Mouse (Mus musculus): Measurements from ENCODE around the gene Bap1. TPM values are rescaled to one million over a fixed set of nuclear protein-coding genes. Genes with fewer than 3 reads are reported as not detected.
A peak's percentile ranks its signal among the peaks of the same experiment; 100 is the strongest.

Bap1 gene
- polyA plus RNA-seq, 1 experiment from 2014 or later = 93.3 TPM

- H3K4me2 ChIP-seq (replicated peaks) = no peak overlapping the region
- H3K9me3 ChIP-seq (ENCODE audit: control insufficient read depth, low read length) = no peaks in the 10 kb centered on the region
- no peak overlapping the region for H3K27ac ChIP-seq
- no peaks in the 10 kb centered on the region for H3K27me3 ChIP-seq (ENCODE audit: control insufficient read depth, insufficient read depth, low read length)
- ATAC-seq (ENCODE audit: low FRiP score) = no peak
- no peak overlapping the region for H3K9ac ChIP-seq
- no peak for DNase-seq (ENCODE audit: low spot score)
- H3K4me1 ChIP-seq (replicated peaks; ENCODE audit: control insufficient read depth, insufficient read depth, low read length) = peaks cover 6% of the 10 kb centered on the region; the same call in 1 of the 2 replicates
- 93% methylated on average over 6 of the region's 6 CpGs for WGBS
- H3K36me3 ChIP-seq (replicated peaks; ENCODE audit: control insufficient read depth, insufficient read depth) = no peaks in the 10 kb centered on the region
- no peak overlapping the region for H3K4me3 ChIP-seq (replicated peaks; ENCODE audit: low read length)
Measured at GRCm38 (mm10) chr14:31211854-31212253, 39.4 kb upstream of the Bap1 start.

GRCm38 (mm10) chr14:31212499-31212898, 38.8 kb upstream of the Bap1 start:
- DNase-seq (ENCODE audit: low spot score) (no peak), ATAC-seq (ENCODE audit: low FRiP score) (no peak)

GRCm38 (mm10) chr14:31213868-31214267, 37.4 kb upstream of the Bap1 start:
- H3K27ac ChIP-seq = no peak overlapping the region
- no peak overlapping the region for H3K9ac ChIP-seq
- no peaks in the 10 kb centered on the region for H3K36me3 ChIP-seq (replicated peaks; ENCODE audit: control insufficient read depth, insufficient read depth)
- H3K9me3 ChIP-seq (ENCODE audit: control insufficient read depth, low read length) = no peaks in the 10 kb centered on the region
- DNase-seq (ENCODE audit: low spot score) (no peak), ATAC-seq (ENCODE audit: low FRiP score) (no peak)
- H3K27me3 ChIP-seq (ENCODE audit: control insufficient read depth, insufficient read depth, low read length) = no peaks in the 10 kb centered on the region
- 77% methylated on average over 8 of the region's 8 CpGs for WGBS
- H3K4me2 ChIP-seq (replicated peaks) = no peak overlapping the region
- peaks cover 14% of the 10 kb centered on the region for H3K4me1 ChIP-seq (replicated peaks; ENCODE audit: control insufficient read depth, insufficient read depth, low read length)
- no peak overlapping the region for H3K4me3 ChIP-seq (replicated peaks; ENCODE audit: low read length)

More at GRCm38 (mm10) chr14:31212499-31212898, 38.8 kb upstream of the Bap1 start:
- Histone ChIP-seq H3K4me3 (replicated peaks; ENCODE audit: low read length) (no peak overlapping the region), H3K27me3 (ENCODE audit: control insufficient read depth, insufficient read depth, low read length) (no peaks in the 10 kb centered on the region), H3K4me2 (replicated peaks) (no peak overlapping the region), H3K4me1 (replicated peaks; ENCODE audit: control insufficient read depth, insufficient read depth, low read length) (peaks cover 9% of the 10 kb centered on the region), H3K36me3 (replicated peaks; ENCODE audit: control insufficient read depth, insufficient read depth) (no peaks in the 10 kb centered on the region), H3K27ac (no peak overlapping the region), H3K9ac (no peak overlapping the region), H3K9me3 (ENCODE audit: control insufficient read depth, low read length) (no peaks in the 10 kb centered on the region)
- 91% methylated on average over 3 of the region's 3 CpGs for WGBS

- Histone ChIP-seq H3K27ac (no peak overlapping the region), H3K4me1 (replicated peaks; ENCODE audit: control insufficient read depth, insufficient read depth, low read length) (peaks cover 14% of the 10 kb centered on the region), H3K4me2 (replicated peaks) (no peak overlapping the region), H3K4me3 (replicated peaks; ENCODE audit: low read length) (no peak overlapping the region), H3K36me3 (replicated peaks; ENCODE audit: control insufficient read depth, insufficient read depth) (no peaks in the 10 kb centered on the region), H3K9ac (no peak overlapping the region), H3K9me3 (ENCODE audit: control insufficient read depth, low read length) (no peaks in the 10 kb centered on the region), H3K27me3 (ENCODE audit: control insufficient read depth, insufficient read depth, low read length) (no peaks in the 10 kb centered on the region)
- 96% methylated on average over 3 of the region's 3 CpGs for WGBS
- ATAC-seq (ENCODE audit: low FRiP score) (no peak), DNase-seq (ENCODE audit: low spot score) (no peak)
Measured at GRCm38 (mm10) chr14:31214684-31215083, 36.6 kb upstream of the Bap1 start.

- H3K27ac ChIP-seq = no peak overlapping the region
- no peaks in the 10 kb centered on the region for H3K9me3 ChIP-seq (ENCODE audit: control insufficient read depth, low read length)
- no peaks in the 10 kb centered on the region for H3K27me3 ChIP-seq (ENCODE audit: control insufficient read depth, insufficient read depth, low read length)
- ATAC-seq (ENCODE audit: low FRiP score) (peak; percentile 73), DNase-seq (ENCODE audit: low spot score) (peak; percentile 83)
- H3K9ac ChIP-seq = peak overlapping the region; percentile 28; the same call in 1 of the 2 replicates
- 32% methylated on average over 15 of the region's 15 CpGs for WGBS
- no peak overlapping the region for H3K4me3 ChIP-seq (replicated peaks; ENCODE audit: low read length)
- H3K36me3 ChIP-seq (replicated peaks; ENCODE audit: control insufficient read depth, insufficient read depth) = no peaks in the 10 kb centered on the region
- H3K4me1 ChIP-seq (replicated peaks; ENCODE audit: control insufficient read depth, insufficient read depth, low read length) = peaks cover 14% of the 10 kb centered on the region
- 0 out of 2 replicates have a peak overlapping the region, but pooled peaks have one; percentile 6 for H3K4me2 ChIP-seq (replicated peaks)
Measured at GRCm38 (mm10) chr14:31215157-31216002, 35.9 kb upstream of the Bap1 start.

GRCm38 (mm10) chr14:31216846-31217245, 34.4 kb upstream of the Bap1 start, which contains the start of gene Nisch:
Gene Nisch, minus strand, starts transcription at chr14:31216946.
- H3K4me2 ChIP-seq (replicated peaks) = 0 out of 2 replicates have a peak within 1 kb of the TSS, but pooled peaks have one; percentile 6
- DNase-seq (ENCODE audit: low spot score) = no peak
- H3K4me3 ChIP-seq (replicated peaks; ENCODE audit: low read length) = no peak within 1 kb of the TSS
- 61% methylated on average over 2 of the region's 2 CpGs for WGBS
- H3K36me3 ChIP-seq (replicated peaks; ENCODE audit: control insufficient read depth, insufficient read depth) = no peaks in the 10 kb centered on the region
- 0 out of 2 replicates have a peak within 1 kb of the TSS, but pooled peaks have one; percentile 11 for H3K27ac ChIP-seq
- no peak for ATAC-seq (ENCODE audit: low FRiP score)
- peak within 1 kb of the TSS; percentile 37; the same call in 1 of the 2 replicates for H3K9ac ChIP-seq
- peaks cover 14% of the 10 kb centered on the region for H3K4me1 ChIP-seq (replicated peaks; ENCODE audit: control insufficient read depth, insufficient read depth, low read length)
- no peaks in the 10 kb centered on the region for H3K9me3 ChIP-seq (ENCODE audit: control insufficient read depth, low read length)
- H3K27me3 ChIP-seq (ENCODE audit: control insufficient read depth, insufficient read depth, low read length) = no peaks in the 10 kb centered on the region

GRCm38 (mm10) chr14:31217666-31218065, 33.6 kb upstream of the Bap1 start, which contains the start of gene Sema3g:
Gene Sema3g, plus strand, starts transcription at chr14:31217860.
- WGBS = 5% methylated on average over 11 of the region's 11 CpGs
- 0 out of 2 replicates have a peak, but pooled peaks have one; percentile 29 for ATAC-seq (ENCODE audit: low FRiP score)
- H3K27ac ChIP-seq = 0 out of 2 replicates have a peak within 1 kb of the TSS, but pooled peaks have one; percentile 11
- H3K36me3 ChIP-seq (replicated peaks; ENCODE audit: control insufficient read depth, insufficient read depth) = no peaks in the 10 kb centered on the region
- no peak within 1 kb of the TSS for H3K4me3 ChIP-seq (replicated peaks; ENCODE audit: low read length)
- 0 out of 2 replicates have a peak within 1 kb of the TSS, but pooled peaks have one; percentile 5 for H3K4me2 ChIP-seq (replicated peaks)
- DNase-seq (ENCODE audit: low spot score) = peak; percentile 38
- H3K4me1 ChIP-seq (replicated peaks; ENCODE audit: control insufficient read depth, insufficient read depth, low read length) = peaks cover 14% of the 10 kb centered on the region
- no peaks in the 10 kb centered on the region for H3K27me3 ChIP-seq (ENCODE audit: control insufficient read depth, insufficient read depth, low read length)
- peak within 1 kb of the TSS; percentile 37; the same call in 1 of the 2 replicates for H3K9ac ChIP-seq
- no peaks in the 10 kb centered on the region for H3K9me3 ChIP-seq (ENCODE audit: control insufficient read depth, low read length)

- no peaks in the 10 kb centered on the region for H3K27me3 ChIP-seq (ENCODE audit: control insufficient read depth, insufficient read depth, low read length)
- H3K4me3 ChIP-seq (replicated peaks; ENCODE audit: low read length) = no peak overlapping the region
- H3K9ac ChIP-seq = no peak overlapping the region
- H3K4me1 ChIP-seq (replicated peaks; ENCODE audit: control insufficient read depth, insufficient read depth, low read length) = no peaks in the 10 kb centered on the region
- 64% methylated on average over 4 of the region's 4 CpGs for WGBS
- H3K9me3 ChIP-seq (ENCODE audit: control insufficient read depth, low read length) = no peaks in the 10 kb centered on the region
- no peaks in the 10 kb centered on the region for H3K36me3 ChIP-seq (replicated peaks; ENCODE audit: control insufficient read depth, insufficient read depth)
- ATAC-seq (ENCODE audit: low FRiP score) (peak; percentile 57; the same call in 1 of the 2 replicates), DNase-seq (ENCODE audit: low spot score) (no peak)
- no peak overlapping the region for H3K4me2 ChIP-seq (replicated peaks)
- no peak overlapping the region for H3K27ac ChIP-seq
Measured at GRCm38 (mm10) chr14:31226978-31227377, 24.3 kb upstream of the Bap1 start.

GRCm38 (mm10) chr14:31228234-31228633, 23.0 kb upstream of the Bap1 start:
- no peak overlapping the region for H3K27ac ChIP-seq
- H3K4me3 ChIP-seq (replicated peaks; ENCODE audit: low read length) = no peak overlapping the region
- H3K9ac ChIP-seq = no peak overlapping the region
- WGBS = 73% methylated on average over 6 of the region's 6 CpGs
- no peaks in the 10 kb centered on the region for H3K36me3 ChIP-seq (replicated peaks; ENCODE audit: control insufficient read depth, insufficient read depth)
- H3K9me3 ChIP-seq (ENCODE audit: control insufficient read depth, low read length) = no peaks in the 10 kb centered on the region
- DNase-seq (ENCODE audit: low spot score) (no peak), ATAC-seq (ENCODE audit: low FRiP score) (no peak)
- H3K27me3 ChIP-seq (ENCODE audit: control insufficient read depth, insufficient read depth, low read length) = no peaks in the 10 kb centered on the region
- H3K4me1 ChIP-seq (replicated peaks; ENCODE audit: control insufficient read depth, insufficient read depth, low read length) = no peaks in the 10 kb centered on the region
- no peak overlapping the region for H3K4me2 ChIP-seq (replicated peaks)
